8 mouse cellular contexts compared by ENCODE assay signal in the genomic region with DNA sequence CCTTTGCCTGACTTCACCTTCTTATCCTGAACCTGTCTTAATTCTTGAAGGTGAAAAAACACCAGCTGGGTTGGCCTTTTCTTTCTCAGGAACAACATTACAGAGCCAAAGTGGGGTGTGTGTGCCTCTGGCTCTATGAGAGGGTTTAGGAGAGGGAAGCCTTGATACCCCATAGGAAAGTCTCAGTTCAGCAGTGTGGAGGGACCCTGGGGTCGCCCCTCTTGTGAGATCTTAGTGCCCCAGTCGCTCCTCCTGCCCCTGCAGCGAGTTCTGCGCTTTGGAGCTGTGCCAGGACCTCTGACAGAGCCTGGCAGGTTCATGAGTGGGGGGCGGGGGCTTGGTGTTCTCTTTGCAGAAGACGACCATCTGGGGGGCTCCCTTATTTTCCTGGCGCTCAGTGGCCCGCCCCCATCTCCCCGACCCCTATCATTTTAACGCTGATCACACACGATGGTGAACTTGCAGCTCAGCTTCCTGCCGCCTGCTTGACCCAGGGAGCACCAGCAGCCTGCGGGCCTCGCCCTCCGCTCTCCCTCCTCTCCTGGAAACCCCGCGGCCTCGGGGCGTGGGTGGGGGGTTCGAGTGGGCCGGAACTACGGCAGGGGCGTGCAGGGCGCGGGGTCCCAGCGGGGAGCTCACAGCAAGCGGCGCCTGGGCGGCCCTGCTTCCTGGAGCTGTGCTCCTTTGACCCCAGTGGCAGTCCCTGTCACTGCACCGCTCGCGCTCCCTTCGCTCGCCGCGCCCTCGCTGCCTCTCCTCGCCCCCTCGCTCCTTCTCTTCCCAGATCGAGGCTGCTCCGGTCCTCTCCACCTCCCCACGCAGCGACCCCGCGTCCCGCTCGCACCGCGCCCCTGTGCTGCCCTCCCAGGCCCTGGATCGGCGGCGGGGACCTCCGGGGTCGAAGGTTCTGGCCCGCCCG. TPM values are rescaled to one million over a fixed set of nuclear protein-coding genes. Genes with fewer than 3 reads are reported as not detected.
A peak's percentile ranks its signal among the peaks of the same experiment; 100 is the strongest.
DNase-seq lines count a peak whose midpoint lies in the region; ATAC-seq and TF ChIP-seq lines count a peak whose summit lies in the region.

TSS of gene Mpped2 (plus strand) at position 487 of the 919 bp plus-strand sequence.

- peak within 1 kb of the TSS; percentile 100 for H3K4me2 ChIP-seq in intestine, postnatal 0 days (replicated peaks; ENCODE audit: low read depth)
- H3K4me2 ChIP-seq in limb, embryonic 12.5 days = peak within 1 kb of the TSS; percentile 95
- peak within 1 kb of the TSS; percentile 79 for H3K4me2 ChIP-seq in midbrain, embryonic 12.5 days (replicated peaks)

- H3K4me3 ChIP-seq in embryonic facial prominence, embryonic 10.5 days = peak within 1 kb of the TSS; percentile 83
- peak within 1 kb of the TSS; percentile 83 for H3K4me3 ChIP-seq in intestine, postnatal 0 days (ENCODE audit: low read depth, low read length)
- H3K4me3 ChIP-seq in limb, embryonic 12.5 days (replicated peaks) = peak within 1 kb of the TSS; percentile 85
- H3K4me3 ChIP-seq in midbrain, embryonic 12.5 days = peak within 1 kb of the TSS; percentile 69
- H3K4me3 ChIP-seq in testis, adult 2 months (ENCODE audit: control insufficient read depth, low read depth, low read length) = peak within 1 kb of the TSS; percentile 84

- no peak for TF ChIP-seq POLR2A in testis, adult 2 months (IDR thresholded peaks at IDR 0.05; ENCODE audit: control insufficient read depth, low read depth, low read length)

- WGBS in embryonic facial prominence, embryonic 10.5 days = under 1% methylated on average over 56 of the region's 56 CpGs
- WGBS in intestine, postnatal 0 days = under 1% methylated on average over 55 of the region's 56 CpGs
- under 1% methylated on average over 56 of the region's 56 CpGs for WGBS in limb, embryonic 12.5 days
- under 1% methylated on average over 54 of the region's 56 CpGs for WGBS in midbrain, embryonic 12.5 days

- peak; percentile 53 for DNase-seq in layer of hippocampus, adult 11-12 months (ENCODE audit: low spot score)
- no peak for DNase-seq in layer of hippocampus, adult 9-10 months (ENCODE audit: low spot score)
- DNase-seq in embryonic facial prominence, embryonic 10.5 days (ENCODE audit: low spot score) = peak; percentile 90
- peak; percentile 93 for DNase-seq in heart, adult 11 months

- peak; percentile 63 for TF ChIP-seq CTCF in intestine, postnatal 0 days (IDR thresholded peaks at IDR 0.05; ENCODE audit: low read depth)
- TF ChIP-seq CTCF in testis, adult 2 months (IDR thresholded peaks at IDR 0.05; ENCODE audit: control insufficient read depth, insufficient read depth, insufficient replicate concordance, low read depth, low read length) = no peak

- peak within 1 kb of the TSS; percentile 98 for H3K27ac ChIP-seq in embryonic facial prominence, embryonic 10.5 days (replicated peaks)
- H3K27ac ChIP-seq in intestine, postnatal 0 days (ENCODE audit: low read depth, low read length) = no peak within 1 kb of the TSS
- peak within 1 kb of the TSS; percentile 99 for H3K27ac ChIP-seq in limb, embryonic 12.5 days
- H3K27ac ChIP-seq in midbrain, embryonic 12.5 days (replicated peaks) = peak within 1 kb of the TSS; percentile 99
- H3K27ac ChIP-seq in testis, adult 2 months (ENCODE audit: control insufficient read depth, insufficient read depth, low read depth, low read length) = no peak within 1 kb of the TSS

- H3K4me1 ChIP-seq in embryonic facial prominence, embryonic 10.5 days = peaks cover 49% of the 10 kb centered on the region
- H3K4me1 ChIP-seq in intestine, postnatal 0 days (replicated peaks; ENCODE audit: control insufficient read depth, insufficient read depth, low read length) = 0 out of 2 replicates have a peak, but pooled peaks cover 3% of the 10 kb centered on the region
- peaks cover 29% of the 10 kb centered on the region for H3K4me1 ChIP-seq in limb, embryonic 12.5 days (replicated peaks)
- H3K4me1 ChIP-seq in midbrain, embryonic 12.5 days = peaks cover 37% of the 10 kb centered on the region
- peaks cover 14% of the 10 kb centered on the region for H3K4me1 ChIP-seq in testis, adult 2 months (ENCODE audit: control insufficient read depth, insufficient read depth, low read length)

- H3K9ac ChIP-seq in intestine, postnatal 0 days (ENCODE audit: low read depth, low read length) = peak within 1 kb of the TSS; percentile 76
- H3K9ac ChIP-seq in limb, embryonic 12.5 days (replicated peaks) = peak within 1 kb of the TSS; percentile 98
- H3K9ac ChIP-seq in midbrain, embryonic 12.5 days (replicated peaks) = peak within 1 kb of the TSS; percentile 86

- peaks cover 36% of the 10 kb centered on the region for H3K27me3 ChIP-seq in embryonic facial prominence, embryonic 10.5 days (replicated peaks; ENCODE audit: low read depth, poor library complexity, severe bottlenecking)
- peaks cover 7% of the 10 kb centered on the region; the same call in 1 of the 2 replicates for H3K27me3 ChIP-seq in intestine, postnatal 0 days (replicated peaks; ENCODE audit: control insufficient read depth, insufficient read depth, low read length)
- 0 out of 2 replicates have a peak, but pooled peaks cover 5% of the 10 kb centered on the region for H3K27me3 ChIP-seq in limb, embryonic 12.5 days
- 0 out of 2 replicates have a peak, but pooled peaks cover 4% of the 10 kb centered on the region for H3K27me3 ChIP-seq in midbrain, embryonic 12.5 days
- peaks cover 3% of the 10 kb centered on the region; the same call in 1 of the 2 replicates for H3K27me3 ChIP-seq in testis, adult 2 months (ENCODE audit: control insufficient read depth, insufficient read depth, low read length)

- H3K9me3 ChIP-seq in embryonic facial prominence, embryonic 10.5 days = no peaks in the 10 kb centered on the region
- H3K9me3 ChIP-seq in intestine, postnatal 0 days (ENCODE audit: control insufficient read depth) = no peaks in the 10 kb centered on the region
- H3K9me3 ChIP-seq in limb, embryonic 12.5 days = no peaks in the 10 kb centered on the region
- H3K9me3 ChIP-seq in midbrain, embryonic 12.5 days = no peaks in the 10 kb centered on the region

- ATAC-seq in intestine, postnatal 0 days = peak; percentile 88
- peak; percentile 49; the same call in 1 of the 2 replicates for ATAC-seq in limb, embryonic 12.5 days (ENCODE audit: insufficient number of reproducible peaks, insufficient read depth, low FRiP score, low TSS enrichment, low read depth)
- ATAC-seq in midbrain, embryonic 12.5 days (ENCODE audit: low FRiP score, low read depth) = peak; percentile 71

- H3K36me3 ChIP-seq in embryonic facial prominence, embryonic 10.5 days (replicated peaks) = no peaks in the 10 kb centered on the region
- H3K36me3 ChIP-seq in intestine, postnatal 0 days (ENCODE audit: control insufficient read depth, insufficient read depth) = no peaks in the 10 kb centered on the region
- no peaks in the 10 kb centered on the region for H3K36me3 ChIP-seq in limb, embryonic 12.5 days
- H3K36me3 ChIP-seq in midbrain, embryonic 12.5 days = no peaks in the 10 kb centered on the region
- H3K36me3 ChIP-seq in testis, adult 2 months (ENCODE audit: control insufficient read depth, insufficient read depth, low read length) = no peaks in the 10 kb centered on the region

RNA-seq across cellular contexts. Expression of gene Mpped2, which starts in this region (rescaled TPM):
- 91.9 and 92.9 TPM in 2 replicates for polyA plus RNA-seq in embryonic facial prominence, embryonic 10.5 days (2016; fragmentation: Nextera tagmentation; extraction: Ambion mirVana)
- polyA plus RNA-seq in intestine, postnatal 0 days (2015; fragmentation: Nextera tagmentation; extraction: Ambion mirVana) = 8.0 and 8.2 TPM in 2 replicates
- 121 and 134 TPM in 2 replicates for polyA plus RNA-seq in limb, embryonic 12.5 days (2016; fragmentation: Nextera tagmentation; extraction: Ambion mirVana)
- 95.4 and 112 TPM in 2 replicates for polyA plus RNA-seq in midbrain, embryonic 12.5 days (2016; fragmentation: Nextera tagmentation; extraction: Ambion mirVana)
- 0.61 and 0.88 TPM in 2 replicates for polyA plus RNA-seq in testis, adult 2 months (2012; rRNA removed)

Comparison
In these comparisons a context has a peak if more than half of its experiments do, and no peak if none do; other contexts are left out.
1. RNA of gene Mpped2 (polyA plus RNA-seq): 121 to 134 TPM in limb, embryonic 12.5 days, 95.4 to 112 TPM in midbrain, embryonic 12.5 days and 91.9 to 92.9 TPM in embryonic facial prominence, embryonic 10.5 days; 8.0 to 8.2 TPM in intestine, postnatal 0 days and 0.61 to 0.88 TPM in testis, adult 2 months; every median in the first group is over 10 times any median in the second.
2. H3K27ac ChIP-seq: peak in embryonic facial prominence, embryonic 10.5 days (single experiment), limb, embryonic 12.5 days (single experiment) and midbrain, embryonic 12.5 days (single experiment); none in intestine, postnatal 0 days (single experiment) and testis, adult 2 months (single experiment).
3. Peak in every context shown above with its lines, with median percentiles within 50 percentile points of each other: H3K4me3 ChIP-seq, ATAC-seq, H3K4me2 ChIP-seq and H3K9ac ChIP-seq.